Mouse (Mus musculus) lung, postnatal 14 days (tissue): ENCODE results near the gene Atg13.

ENCODE experiments used
- DNase-seq: peaks from one replicate; pipeline ENCODE4 v3.0.0; 2021

Gene Atg13

DNA sequence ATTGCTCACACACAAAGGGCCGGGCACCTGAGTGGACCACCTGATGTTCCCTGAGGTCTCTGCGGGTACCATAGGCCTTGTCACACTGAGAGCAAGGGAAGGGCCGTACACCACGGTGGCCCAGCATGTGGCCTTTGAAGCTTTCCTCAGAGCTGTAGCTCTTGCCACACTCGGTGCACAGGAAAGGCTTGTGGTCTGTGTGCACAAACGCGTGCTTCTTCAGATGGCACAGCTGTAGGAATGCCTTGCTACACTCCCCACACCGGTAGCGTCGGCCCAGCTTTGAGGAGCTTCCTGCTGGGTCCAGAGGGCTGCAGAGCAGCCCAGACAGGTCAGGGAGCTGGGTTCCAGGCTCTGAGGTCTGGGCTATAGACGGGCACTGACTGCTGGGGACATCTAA, 64.6 kb downstream of the Atg13 start:
- no peak for DNase-seq

DNA sequence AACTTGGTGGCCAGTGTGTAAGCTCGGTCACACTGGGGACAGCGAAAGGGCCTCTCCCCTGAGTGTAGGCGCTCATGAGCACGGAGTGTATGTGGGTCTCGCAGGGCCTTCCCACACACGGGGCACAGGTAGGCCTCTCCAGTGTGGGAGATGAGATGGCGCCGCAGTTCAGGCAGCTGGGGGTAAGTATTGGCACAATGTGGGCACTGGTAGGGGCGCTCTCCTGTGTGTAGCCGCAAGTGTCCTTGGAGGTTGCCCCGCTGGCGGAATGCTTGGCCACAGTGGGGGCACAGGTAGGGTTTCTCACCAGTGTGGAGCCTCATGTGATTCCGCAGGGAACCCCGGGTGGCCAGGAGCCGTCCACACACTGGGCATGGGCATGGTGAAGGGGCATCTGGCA, 65.0 kb downstream of the Atg13 start:
- no peak for DNase-seq

DNA sequence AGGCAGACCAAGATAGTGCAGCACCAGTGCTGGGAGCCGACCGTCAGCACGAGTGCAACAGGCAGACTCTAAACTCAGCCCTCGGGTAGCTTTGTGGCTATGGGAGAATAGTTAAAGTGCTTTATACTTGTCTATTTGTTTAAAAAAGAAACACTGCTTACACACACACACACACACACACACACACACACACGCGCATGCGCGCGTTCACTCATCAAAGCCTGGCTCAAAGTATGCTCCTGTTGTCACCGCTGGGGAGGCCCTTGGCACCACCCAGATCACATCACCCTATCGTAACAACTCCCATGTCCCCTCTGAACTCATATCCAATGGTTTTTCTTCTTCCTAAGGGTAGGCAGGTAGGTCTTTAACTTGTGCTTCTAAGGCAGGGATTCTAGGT, 66.4 kb downstream of the Atg13 start:
- DNase-seq: no peak

DNA sequence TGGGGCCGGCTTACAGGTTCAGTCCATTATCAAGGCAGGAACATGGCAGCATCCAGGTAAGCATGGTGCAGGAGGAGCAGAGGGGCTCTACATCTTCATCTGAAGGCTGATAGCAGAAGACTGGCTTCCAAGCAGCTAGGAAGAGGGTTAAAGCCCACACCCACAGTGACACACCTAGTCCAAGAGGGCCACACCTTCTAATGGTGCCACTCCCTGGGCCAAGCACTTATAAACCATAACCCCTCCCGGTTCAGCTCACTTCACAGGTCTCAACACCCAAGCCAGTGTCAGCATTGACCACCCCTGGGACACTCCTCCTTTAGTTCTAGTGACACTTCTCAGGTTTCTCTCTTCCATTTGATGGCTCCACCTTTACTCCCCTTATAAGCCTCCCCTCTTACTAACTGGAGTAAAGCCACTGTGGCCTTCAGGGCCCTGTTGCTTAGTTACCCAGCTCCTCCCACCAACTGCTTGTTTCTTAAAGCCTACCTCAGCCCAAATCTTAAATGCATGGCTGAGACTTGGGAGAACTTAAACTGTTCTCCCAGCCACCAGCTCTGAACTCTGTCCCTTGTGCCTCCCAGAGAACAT, 67.5 kb downstream of the Atg13 start:
- DNase-seq: no peak

DNA sequence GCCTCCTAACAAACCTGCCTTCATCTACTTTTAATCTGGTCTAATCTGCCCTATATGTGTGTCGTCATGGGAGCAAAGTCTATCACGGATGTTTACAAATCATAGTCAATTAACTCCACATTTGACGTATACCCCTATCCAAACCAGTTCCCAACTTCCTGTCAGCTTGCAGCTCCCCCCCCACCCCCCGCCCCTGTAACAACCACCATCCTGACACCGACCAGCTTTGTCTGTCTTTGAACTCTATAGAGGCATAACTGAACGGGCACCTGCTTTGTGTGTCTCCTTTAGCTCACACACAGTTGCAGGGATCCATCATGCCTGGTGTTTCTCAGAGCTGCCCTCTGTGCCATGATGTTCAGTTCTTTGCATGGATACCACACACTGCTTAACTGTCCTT, 71.4 kb downstream of the Atg13 start:
- DNase-seq: no peak

DNA sequence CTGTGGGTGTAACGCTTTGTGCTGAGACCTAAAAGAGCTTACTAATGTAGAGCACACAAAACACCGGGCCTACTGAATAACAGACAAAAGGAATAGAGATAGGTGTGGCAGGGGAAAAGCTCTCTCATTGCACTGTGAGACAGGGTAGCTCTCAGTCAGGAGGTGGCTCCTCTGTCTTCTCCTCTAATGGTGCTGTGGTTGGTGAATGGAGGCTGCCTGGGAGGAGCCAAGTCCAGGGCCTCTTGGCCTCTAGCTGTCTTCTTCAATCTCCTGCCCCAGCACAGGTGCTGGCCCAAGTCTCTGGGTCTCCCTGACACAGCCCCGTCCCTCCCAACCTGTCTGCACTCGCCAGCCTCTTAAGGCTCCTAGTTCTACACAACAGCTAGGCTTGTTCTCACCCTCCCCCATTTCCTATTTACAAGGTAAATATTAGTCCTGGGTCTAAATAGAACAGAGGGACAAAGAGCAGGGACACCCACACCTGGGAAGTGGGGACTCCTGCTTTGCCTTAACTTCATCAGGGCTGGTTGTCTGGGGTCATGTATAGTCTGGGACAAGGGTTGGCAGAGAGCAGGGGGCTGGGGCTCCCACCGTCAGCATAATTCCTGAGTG, 73.5 kb downstream of the Atg13 start:
- no peak for DNase-seq

DNA sequence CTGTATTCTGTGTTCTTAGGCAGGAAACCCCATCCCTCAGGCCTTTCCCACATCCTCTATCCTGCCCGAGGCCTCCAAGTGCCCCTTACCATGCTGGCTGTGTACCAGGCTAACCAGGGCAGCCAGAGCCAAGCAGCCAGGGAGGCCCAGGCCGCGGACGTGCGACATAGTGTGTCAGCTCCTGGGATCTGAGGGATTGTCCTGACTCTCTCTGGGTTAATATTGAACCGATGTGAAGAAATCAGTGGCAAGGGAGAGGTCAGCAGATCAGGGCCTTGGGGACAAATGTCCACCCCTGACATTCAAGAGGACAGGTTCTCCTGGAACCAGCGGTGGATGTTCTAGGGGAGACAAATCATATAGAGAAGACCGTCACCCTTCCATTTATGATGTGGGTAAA, 74.1 kb downstream of the Atg13 start, which contains the start of gene F2:
F2 (minus strand) TSS at position 186 of the 400 bp plus-strand sequence.
- DNase-seq: no peak

DNA sequence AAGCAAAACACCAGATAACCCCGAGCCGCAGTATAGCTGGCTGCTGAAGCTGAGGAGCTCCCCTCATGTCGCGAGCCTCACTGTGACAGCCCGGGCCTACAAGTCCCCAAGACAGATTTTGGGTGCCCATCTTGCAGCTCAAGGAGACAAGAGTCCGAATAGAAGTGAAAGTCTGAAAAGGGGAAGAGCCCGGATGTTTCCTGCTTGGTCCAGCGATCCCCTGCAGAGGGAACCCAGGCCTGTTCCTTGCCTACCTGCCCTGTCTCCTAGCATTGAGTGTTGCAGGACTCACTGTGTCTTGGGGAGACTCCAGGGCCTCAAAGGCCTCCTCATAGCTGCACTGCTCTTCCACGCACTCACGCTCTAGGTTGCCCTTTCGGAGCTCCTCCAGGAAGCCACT, 74.9 kb downstream of the Atg13 start:
- DNase-seq: no peak

DNA sequence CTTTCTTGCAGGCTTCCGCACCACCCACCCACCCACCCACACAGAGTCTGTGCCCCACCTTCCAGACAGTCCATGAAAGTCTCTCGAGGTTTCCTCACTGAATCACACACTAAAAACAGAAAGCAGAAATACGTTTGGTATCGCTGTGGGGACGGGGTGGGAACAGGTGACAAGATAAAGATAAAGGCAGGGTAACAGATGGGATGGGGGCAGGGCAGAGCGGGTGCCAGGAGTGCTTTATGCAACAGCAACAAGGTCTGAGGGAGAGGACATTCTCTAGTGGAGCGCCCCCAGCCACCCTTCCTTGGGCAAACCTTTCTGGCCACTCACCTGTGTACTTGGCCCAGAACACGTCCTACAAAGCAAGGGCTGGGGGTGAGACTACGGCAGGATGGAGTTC, 75.5 kb downstream of the Atg13 start:
- DNase-seq: no peak

DNA sequence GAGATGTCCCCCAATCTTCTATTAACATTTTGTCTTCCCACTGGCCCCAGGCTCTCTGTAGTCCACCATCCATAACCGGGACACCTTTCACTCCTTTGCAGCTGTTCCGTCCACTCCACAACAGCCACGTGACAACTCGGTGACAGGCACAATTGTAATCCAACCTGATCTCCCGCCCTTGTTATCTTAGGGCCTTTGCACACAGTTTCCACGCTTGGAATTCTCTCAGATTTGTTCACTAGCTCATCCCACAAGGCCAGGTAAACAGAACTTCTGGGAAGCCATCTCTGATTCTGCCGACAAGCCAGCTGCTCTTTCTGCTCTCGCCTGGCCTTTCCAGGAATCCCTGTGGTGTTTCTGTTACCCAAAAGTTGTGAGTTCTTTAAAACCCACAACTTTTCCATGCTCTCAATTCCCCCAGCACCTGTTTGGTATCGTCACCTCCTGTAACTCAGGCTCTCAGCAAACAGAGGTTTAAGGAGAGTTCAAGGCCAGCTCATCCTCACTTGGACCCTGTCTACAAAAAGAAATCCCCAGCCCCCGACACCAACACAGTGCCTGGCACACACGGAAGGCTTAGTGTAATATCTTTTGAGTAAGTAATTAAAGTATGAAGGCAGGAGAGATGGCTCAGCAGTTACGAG, 76.9 kb downstream of the Atg13 start:
- no peak for DNase-seq

DNA sequence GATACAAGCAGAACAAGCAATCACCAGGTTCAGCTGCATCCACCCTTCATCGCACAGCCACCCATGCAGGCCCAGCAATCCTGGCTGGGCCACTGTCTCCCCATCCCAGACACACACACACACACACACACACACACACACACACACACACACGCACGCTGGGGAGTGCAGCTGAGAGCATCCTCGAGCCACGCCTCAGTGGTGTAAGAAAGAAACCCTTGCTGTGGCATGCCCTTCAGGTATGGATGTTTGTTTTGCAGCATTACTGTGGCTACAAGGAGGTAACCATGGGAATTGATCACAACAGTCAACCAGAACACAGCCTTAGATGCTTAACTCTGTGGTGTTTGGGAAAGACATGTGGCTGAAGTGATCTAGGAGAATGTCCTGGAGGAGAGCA, 78.1 kb downstream of the Atg13 start:
- DNase-seq: no peak

DNA sequence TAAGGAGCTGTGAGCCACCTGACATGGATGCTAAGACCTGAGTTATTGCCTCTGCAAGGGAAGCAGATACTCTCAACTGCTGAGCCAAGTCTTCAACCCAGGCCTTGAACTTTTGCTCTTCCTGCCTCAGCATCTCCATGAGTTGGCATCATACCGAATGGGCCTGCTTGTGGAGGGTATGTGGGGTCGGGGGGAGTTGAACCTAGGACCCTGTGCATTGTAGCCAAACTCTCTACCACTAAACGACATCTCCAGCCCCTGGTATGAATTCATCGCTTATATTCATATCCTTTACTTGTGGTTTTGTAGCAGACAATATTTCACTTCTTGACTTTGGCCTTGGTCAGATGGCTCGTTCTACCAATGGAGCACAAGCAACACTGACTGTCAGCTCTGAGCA, 78.5 kb downstream of the Atg13 start:
- no peak for DNase-seq

DNA sequence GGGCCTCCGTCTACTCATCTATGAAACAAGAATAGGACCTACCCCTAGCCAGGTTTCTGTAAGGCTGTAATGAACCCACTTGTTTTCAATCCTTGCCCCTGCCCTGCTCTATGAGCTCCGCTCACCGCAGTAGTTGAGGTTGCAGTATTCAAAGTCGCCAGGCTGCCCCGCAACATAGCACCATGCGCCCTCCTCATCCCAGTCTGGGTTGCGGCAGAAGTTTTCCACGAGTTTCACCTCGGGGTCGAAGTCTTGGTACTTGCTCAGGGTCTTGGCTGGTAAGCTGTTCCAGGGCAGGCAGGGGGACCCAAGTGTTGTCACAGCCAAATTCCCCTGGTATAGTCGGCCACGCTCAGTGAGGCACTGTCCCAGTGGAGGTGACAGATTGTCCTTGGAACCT, 80.0 kb downstream of the Atg13 start:
- DNase-seq: no peak

DNA sequence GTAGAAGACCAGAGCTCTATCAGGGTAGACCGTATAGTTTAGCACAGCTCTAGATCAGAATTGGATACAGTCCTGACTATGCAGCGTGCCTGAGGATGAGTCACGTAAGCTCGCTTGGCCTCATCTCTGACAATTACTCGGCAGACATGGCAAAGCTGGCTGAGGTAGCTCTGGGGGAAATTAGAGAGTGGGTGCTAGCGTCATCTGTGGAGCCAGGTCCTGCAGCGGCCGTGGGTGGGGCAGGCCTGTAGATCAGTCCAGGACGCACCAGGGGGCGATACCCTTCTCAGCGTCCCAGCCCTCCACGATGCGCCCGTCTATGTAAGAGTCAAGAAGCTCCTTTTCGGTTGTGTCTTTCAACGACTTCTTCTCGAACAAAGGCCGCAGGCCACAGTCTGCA, 80.7 kb downstream of the Atg13 start:
- DNase-seq: no peak

DNA sequence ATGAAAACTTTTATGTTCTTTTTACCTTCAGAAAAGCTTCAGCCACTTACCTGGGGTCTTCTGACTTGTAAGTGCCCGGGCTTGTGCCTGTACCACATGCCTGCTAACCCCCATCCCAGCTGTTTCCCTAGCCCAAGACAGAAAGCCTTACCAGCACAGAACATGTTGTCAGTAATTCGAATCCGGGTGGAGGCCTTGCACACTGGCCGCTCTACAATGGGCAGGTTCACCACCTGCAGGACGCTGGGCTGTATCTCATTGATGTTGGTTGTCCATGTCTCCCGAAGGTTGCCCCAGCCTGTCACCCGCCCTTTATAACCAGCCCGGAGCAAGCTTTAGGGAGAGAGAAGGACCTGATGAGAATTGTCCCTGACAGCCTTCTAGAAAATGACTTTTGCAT, 82.2 kb downstream of the Atg13 start:
- no peak for DNase-seq

DNA sequence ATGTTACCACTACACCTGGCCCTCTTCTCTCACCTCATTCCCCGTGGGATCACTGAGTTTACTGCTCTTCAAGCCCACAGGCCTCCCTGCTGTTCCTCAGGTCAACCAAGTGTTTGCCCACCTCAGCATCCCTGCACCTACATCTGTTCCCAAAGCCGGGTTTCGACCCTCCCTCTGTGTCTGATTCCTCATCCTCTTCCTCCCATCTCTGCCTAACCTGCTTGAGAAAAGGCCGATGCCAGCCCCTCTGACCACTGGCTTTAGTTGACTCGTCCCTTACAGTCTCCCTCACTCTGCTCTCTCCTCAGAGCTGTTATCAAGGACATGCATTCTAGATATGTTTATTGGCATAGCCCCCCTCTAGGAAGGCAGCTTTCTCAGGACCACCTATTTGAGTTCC, 82.9 kb downstream of the Atg13 start:
- no peak for DNase-seq
